Mouse (Mus musculus) adrenal gland, postnatal 25 days (tissue): ENCODE measurements at regions not wholly inside any gene's neighbourhood (a gene's known extent, or its start where the extent isn't known, plus 50 kb on each side); places are given as distances from the start of the nearest gene placed in this dataset.
A peak's percentile ranks its signal among the peaks of the same experiment; 100 is the strongest.

Experiments used
- DNase-seq: peaks from one replicate; pipeline ENCODE4 v3.0.0; 2021; ENCODE audit warnings: mixed read lengths

DNA sequence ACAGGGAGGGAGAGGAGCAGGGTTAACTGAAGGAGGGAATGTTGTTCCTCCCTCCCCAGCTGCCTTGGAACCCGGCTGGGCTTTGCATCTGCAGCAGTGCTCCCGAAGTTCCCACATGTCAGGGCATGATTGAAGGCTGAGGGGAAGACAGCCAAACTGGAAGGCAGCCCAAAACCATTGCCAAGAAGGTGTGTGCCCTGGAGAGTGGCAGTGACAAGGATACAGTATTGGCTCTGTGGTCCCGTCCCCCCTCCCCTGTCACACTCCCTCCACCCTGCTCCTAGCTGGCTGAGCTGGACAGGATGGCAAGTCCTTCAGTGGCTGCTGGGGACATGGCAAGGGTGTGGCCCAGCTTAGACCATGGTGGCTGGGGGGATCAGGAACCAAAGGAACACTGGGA lies 79.1 kb downstream of the Cyp26b1 start:
- DNase-seq = peak; percentile 20

DNA sequence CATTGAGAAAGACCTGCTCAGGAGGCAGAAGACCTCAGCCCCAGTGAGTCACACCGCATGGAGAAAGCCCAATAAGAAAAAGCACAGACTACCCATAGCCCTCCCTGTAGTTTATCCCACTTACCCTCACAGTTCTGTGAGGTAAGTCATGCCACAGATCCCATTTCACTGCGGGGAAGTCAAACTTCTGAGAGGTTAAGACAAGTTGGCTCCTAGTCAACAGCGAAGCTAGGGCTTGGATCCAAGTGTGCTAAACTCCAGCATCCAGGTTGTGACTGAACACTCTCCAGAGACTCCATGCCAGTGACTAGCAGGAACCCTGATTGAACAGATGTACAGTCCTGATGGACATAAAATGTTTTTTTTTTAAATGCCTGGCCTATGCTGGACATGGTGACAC lies 85.1 kb downstream of the Cyp26b1 start:
- DNase-seq = no peak

DNA sequence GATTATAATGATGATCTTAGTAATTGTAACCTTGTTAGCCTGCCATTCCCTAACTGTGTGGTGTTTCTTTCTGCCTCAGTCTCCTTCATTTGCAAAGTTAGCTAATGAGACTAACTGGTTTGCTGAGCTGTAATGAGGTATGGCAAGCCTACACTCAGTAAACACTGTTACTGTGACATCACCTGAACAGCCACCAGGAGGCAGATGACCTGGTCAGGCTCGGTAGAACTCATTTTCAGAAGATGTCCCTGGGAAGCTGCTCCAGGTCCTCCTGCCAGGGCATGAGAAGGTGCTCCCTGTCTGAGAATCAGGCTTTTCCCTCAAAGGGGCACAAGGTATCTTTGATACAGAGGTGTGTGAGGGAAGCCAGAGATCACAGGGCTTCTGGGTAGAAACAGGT lies 87.0 kb downstream of the Cyp26b1 start:
- no peak for DNase-seq

DNA sequence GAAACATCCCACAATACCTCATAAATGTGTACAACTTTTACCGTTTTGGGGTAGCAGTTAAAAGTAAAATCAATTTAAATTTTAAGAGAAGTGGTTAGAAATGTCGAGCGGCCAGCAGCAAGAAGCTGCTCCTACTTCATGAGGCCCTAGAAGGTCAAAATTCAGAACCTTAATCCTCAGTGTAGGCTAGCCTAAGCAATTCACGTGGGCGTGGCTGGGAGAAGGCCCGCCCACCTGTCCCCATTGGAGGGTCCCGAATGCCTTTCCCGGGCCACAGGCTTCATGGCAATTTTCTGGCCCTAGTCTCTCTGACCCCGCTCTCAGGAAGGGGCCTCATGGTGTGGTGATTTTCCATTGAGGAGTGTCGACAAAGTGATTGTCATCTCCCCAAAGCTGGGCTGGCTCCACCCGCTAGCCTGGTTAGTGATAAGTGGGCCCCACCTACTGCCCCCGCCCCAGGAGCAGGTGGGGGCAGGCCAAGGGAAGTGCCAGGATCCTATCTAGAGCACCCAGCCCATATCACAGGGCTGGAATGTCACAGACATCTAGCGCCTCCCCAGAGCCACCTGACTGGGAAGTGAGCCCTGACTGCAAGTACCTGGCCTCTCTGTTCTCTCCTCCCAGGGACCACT lies 93.3 kb downstream of the Cyp26b1 start:
- DNase-seq = no peak

DNA sequence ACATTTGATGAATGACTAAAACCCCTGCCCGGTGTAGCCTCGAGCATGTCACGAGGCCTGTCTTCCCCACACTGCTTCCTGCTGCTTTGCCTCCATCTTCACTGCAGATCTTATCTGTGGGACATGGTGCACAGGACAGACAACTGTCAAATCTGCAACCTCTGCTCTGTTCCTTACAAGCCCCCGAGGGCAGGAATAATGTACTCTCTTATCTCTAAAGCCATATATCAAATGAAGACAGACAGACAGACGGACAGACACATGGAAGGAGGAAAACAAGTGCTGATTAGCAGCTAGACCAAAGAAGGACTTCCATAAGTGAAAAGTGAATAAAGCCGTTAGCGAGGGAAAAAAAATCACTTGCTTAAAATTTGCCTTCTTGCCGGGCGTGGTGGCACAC lies 95.6 kb downstream of the Cyp26b1 start:
- DNase-seq = no peak

DNA sequence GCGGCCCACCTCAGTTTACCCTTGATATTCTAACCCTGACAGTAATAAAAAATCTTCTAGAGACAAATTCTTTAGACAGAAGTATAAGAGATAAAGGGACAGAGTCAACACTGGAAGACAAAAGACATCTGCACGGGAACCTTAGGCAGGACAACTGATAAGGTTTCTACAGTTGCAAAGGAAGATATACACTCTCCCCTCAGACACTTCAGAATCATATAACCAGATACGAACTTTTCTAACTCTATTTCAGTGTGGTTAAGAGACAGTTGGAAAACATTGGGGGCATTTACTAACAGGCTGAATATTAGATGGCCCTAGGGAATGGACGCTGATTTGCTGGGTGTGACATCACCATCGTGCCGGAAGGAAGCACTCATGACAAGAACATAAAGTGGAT lies 100.0 kb downstream of the Cyp26b1 start:
- no peak for DNase-seq

DNA sequence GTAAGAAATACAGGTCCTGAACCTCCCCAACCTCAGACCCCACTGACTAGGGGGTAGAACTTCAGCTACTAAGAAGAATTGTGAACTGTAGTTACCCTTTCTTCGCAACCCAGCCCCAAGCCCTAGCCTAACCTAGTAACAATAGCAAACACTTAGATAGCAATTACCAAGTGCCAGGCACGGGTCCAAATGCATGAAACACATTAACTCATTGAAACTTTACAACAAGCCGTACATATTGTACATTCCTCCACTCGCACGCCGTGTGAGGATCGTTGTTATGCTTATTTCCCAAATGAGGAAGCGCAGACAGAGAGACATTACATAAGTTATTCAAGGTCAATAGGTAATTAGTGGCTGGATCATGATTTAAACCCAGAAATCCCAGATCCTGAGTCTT lies 100.5 kb downstream of the Cyp26b1 start:
- no peak for DNase-seq

DNA sequence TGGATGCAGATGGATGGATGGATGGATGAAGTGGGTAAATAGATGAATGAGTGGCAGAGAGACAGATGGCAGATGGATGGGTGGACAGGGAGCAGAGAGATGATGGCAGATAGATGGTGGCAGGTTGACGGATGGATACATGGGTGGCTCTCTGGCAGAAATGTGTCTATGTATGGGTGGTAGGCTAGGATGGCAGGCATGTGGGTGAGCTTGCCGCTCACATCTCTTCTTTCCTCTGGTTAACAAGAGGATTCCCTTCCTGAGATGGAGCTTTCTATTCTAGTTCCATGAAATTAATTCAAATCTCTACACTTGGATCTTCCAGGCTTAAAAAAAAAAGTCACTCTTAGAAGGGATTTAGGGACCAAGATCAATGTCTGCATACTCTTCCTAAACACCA lies 101.1 kb downstream of the Cyp26b1 start:
- no peak for DNase-seq

DNA sequence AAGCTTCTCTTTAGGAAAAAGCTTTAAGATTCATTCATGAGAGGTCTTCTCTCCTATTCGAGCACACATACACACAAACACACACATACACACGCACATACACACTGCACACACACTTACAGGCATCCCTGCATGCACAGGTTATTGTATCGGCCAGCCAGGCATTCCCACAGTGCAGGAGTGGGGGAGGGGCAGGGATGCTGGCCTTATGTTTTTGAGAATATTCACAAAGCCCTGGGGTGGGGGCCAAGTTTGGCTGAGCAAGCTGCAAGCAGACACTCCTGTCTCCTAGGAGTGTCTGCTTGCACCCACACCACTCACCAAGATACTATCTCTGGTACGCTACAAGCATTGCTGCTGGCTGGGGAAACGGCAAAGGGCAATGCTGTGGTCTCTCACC lies 102.6 kb downstream of the Cyp26b1 start:
- DNase-seq = no peak

DNA sequence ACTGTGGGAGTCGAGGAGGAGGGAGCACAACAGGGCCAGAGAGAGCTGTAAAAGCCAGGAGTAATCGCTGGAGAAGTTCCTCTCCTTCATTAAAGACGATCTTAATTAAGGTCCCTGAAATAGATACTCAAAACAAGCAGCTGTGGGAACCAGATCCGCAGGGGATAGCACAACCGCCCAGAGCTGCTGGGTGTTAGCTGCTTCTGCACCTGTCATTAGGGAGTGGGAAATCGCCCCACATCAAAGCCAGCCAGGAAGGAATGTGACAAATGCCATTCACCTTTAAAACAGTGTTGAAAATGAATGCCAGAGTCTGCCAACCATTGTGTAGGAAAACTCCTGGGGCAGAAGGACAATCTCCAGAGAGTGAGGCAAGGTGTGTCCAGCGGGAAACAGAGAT lies 112.5 kb downstream of the Cyp26b1 start:
- DNase-seq = no peak

DNA sequence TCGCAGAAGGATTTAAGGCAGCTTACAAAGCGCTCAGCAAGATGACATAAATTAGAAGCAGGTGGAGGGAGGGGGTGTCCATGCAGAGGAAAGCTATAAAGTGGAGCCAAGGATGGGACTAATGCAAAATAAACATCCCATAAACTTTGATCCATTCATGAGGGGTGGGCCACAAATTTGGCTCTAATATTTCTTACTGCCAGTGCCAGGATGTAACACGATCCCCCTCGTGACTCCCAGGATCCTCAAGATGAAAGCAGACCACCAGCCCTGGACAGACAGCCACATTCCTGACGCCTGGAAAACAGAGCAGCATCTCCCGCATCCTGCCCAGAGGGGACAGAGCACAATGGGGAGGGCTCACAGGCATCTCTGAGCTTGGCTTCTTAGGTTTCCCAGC lies 116.6 kb downstream of the Cyp26b1 start:
- DNase-seq = no peak

DNA sequence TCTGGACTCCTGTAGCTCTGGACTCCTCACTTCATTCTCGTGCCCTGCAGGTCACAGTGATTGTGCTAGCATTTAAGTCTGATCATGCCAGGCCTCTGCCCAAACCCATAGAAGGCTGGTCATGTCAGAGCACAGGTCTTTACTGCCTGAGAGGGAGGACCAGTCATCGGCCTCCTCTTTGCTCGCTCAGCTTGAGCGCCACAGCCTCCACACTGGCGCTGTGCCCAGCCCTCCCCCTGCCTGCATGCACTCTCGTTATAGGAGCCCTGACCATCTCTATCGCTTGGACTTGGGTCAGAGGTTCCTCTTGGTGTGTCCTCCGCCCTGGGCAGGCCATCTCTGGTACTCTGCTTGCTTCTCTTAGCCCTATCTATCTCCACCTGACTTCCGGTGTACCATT lies 117.2 kb downstream of the Cyp26b1 start:
- DNase-seq = peak; percentile 40

DNA sequence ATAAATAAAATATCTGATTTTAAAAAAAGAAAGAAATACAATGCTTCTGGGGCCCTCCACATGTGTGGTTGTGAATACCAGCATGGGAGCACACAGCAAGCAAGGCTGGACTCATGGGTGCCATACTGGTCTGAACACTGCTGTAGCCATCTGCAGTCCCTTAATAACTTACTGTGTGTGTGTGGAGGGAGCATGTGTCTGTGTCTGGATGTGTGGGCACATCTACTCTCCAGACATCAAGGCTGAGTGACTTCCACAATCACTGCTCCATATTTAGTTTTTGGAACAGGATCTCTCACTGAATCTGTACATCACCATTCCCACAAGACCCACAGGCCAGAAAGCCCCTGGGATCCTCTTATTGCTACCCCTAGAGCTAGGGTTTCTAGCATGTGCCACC lies 118.9 kb downstream of the Cyp26b1 start:
- DNase-seq = no peak

DNA sequence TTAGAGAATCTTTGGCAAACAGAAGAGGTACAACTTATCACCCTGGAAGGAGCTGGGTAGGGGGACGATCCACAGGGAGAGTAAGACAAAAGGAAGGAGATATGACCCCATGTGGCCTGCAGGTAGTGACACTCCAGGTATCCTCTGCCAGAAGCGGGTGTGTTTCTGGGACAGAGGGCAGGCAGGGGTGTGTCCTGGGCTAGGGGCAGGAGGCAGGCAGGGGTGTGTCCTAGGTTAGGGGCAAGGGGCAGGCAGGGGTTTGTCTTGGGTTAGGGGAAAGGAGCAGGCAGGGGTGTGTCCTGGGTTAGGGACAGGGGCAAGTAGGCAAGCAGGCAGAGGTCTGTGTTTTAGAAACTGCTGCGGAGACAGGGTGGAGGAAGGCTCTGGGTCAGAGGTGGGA lies 120.5 kb downstream of the Cyp26b1 start:
- DNase-seq = no peak

DNA sequence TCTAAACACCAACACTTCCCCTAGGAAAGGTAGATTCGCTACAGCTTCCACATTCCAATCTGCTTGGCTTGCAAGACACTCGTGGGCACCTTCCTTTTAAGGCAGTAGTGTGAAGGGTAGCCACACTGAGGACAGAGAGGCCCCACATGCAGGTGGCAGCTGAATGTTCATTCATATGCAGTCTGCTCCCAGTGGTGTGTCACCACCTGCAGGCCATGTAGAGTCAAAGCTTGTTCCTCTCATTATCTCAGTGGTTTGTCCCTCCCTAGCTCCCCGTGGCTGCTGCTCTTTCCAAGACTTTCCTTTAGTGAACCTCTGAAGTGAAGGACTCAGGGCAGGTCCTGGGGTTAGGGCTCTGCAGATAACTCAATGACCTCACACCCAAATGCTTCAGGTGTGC lies 121.4 kb downstream of the Cyp26b1 start:
- no peak for DNase-seq

DNA sequence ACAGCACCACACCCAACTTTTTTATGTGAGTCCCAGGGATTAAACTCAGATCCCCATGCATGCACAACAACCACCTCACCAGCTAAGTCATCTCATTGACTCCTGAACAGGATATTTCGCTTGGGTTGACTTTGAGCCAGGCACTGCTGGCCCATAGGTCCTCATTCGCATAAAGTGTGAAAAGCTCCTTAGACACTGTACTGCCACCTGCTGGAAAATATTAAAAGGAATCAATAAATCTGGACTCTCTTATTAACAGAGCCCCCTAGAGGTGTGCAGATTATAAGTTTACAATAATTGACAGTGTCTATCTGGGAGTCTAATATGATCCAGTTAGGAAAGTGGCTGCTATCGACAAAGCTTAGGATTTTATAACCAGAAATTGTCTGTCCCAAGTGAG lies 126.4 kb downstream of the Cyp26b1 start:
- DNase-seq = no peak

DNA sequence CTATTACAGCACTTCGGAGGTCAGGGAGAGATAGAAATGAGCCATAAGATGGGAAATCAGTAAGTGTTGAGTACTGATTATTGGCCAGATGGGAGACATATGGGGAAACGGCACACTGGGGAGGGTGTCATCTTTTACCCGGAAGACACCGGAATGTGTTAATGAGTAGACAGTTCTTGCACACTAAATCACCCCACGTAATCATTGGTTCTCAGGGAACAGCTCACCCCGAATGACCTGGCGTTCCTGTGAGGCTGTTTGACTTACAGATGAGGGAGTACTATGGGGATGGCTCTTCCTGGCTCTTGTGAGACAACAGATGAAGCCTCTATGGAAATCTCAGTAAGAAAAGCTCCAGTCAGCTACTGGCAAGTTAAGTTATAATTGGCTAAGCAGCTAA lies 127.5 kb downstream of the Cyp26b1 start:
- DNase-seq = no peak

DNA sequence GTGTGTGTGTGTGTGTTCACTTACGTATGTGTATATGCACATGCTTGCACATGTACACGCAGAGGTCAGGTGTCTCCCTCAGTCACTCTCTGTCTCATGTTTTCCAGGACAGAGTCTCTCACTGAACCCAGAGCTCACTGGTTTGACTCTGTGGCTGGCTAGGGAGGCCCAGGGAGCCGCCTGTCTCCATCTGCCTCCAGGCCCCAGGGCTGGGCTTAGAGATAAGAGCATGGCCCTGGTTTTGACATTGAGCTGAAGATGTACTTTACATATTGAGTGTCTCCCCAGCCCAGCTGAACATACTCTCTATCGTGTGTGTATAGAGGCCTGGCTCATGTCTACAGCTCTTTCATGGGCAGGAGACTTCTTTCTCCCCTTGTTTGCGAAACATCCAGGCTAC lies 128.1 kb downstream of the Cyp26b1 start:
- DNase-seq = no peak

DNA sequence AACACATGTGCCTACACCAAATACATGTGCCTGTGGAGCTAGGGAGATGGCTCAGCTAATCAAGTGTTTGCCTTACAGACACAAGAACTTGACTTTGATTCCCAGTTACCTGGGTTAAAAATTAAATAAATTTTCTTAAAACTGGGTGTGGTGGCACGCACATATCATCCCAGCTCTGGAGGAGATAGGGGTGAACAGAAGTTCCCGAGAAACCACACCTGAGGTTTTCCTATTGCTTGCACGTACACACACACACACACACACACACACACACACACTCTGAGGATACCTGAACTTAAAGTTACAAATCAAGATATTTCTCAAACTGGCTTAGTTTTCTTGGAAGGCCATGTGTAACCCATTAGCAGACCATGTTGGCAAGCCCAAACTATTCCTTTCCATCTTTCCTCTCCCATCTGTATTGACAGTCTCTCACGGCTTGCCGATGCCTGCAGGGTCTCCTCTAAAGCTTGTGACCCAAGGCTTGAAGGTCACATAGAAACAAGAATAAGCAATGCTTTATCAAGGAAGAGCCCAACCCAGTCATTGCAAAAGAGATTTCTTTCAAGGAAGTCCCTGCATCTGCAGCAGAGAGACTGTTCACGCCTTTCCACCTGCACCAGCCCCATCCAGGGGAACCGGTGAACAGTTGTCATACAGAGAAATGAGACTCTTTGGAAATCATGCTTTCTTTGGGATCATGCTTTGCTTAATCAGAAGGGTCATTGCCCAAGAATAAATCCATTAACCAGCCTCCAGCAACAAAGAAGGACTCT lies 129.9 kb downstream of the Cyp26b1 start:
- DNase-seq = no peak

DNA sequence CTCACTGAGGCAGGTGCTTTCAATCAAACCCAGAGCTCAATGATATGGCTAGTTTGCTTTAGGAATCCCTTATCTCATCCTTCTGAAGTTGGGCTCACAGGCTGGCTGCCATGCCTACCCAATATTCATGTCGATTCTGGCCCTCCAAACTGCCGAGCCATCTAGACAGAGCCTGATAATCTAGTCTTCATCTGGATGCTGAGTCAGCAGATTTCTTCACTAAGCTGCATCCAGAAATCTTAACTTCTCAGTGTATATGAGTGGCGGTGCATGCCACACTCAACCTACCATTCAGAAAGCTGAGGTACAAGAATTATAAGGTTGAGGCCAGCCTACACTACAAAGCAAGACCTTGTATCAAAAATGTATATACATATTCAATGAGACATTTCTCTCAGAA lies 136.9 kb downstream of the Cyp26b1 start:
- no peak for DNase-seq

DNA sequence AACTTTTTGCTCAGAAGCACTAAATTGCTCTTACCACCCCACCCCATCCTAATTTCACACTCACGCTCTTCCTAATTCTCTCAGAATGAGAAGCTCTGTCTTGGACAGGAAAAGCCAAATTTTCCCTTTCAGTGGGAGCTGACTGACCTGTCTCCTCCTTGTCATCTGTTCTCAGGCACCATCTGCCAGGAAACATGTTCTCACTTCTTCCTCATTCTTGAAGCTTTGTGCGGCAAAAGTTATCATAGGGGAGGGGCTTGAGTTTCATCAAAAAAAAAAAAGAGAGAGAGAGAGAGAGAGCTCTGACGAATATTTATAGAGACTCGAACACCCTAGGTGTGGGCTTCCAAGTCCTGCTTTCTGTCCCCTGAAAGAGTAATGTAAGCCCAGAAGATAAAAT lies 148.6 kb downstream of the Cyp26b1 start:
- DNase-seq = no peak

DNA sequence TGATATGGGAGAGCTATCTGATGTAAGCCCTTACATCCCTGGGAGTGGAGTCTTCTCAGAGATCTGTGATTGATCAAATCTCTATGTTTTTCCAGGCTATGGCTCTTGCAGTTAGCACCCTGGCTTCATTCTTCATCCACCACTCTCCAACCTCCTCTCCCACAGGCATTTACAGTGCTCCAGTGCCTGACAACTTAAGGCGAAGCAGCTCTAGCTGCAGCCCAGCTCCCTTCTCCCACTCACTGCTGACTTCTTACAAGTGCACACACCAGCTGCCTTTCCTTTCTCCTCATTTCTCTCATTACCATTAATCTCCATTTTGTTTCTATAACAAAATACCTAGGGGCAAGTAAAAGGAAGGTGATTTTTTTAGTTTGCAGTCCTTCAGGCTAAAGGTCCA lies 151.0 kb downstream of the Cyp26b1 start:
- no peak for DNase-seq

DNA sequence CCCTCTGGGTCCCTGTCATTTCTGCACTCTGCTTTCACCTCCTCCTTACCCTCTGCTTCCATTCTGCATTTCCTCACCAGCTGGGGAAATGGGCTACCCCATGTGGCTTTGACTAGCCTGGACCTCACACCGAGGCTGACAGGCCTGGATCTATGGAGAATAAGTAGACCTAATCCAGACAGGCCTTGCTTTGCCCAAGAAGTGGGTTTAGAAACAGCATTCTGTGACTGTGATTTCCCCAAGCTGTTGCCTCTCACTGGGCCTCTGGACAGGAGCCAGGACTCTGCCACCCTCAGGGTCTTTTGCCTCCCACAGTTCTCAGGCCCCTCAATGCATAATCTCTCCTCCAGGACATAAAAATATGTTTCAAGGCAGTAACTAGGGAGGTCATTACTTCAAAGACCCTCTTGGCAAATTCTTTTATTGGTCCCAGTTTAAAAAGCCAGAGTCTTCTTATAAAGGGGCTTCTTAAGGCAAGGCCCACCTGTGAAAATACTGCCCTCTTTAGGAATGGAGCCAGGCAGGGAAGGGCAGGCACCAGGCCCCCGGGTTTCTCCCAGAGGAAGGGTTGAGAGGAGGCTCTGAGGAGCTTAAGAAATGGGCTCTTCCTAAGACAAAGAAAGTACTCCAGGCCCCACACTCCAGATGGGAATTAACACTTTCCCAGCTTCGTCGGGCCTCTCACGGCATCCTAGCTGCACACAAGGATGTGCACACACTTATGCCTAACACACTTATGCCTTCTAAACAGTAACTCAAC lies 151.8 kb downstream of the Cyp26b1 start:
- no peak for DNase-seq

DNA sequence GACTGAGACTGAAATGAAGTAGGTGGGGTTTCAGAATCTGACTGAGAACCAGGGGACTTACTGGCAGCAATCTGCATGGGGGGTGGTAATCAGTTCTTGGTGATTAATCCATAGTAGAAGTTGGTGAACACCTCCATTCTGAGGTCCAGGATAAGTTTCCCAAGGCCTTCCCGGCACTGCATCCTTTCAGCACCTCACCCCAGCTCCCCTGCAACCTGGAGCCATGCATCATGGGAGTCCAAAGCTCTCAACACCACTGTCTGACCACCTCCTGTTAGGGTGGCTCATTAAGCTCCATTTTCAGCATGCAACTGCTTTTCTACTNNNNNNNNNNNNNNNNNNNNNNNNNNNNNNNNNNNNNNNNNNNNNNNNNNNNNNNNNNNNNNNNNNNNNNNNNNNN lies 157.0 kb downstream of the Cyp26b1 start:
- DNase-seq = no peak
